Mouse (Mus musculus) limb, embryonic 14.5 days (tissue): ENCODE measurements around the gene Heatr5a. TPM values are rescaled to one million over a fixed set of nuclear protein-coding genes. Genes with fewer than 3 reads are reported as not detected.

Experiments used
- ATAC-seq: fragments of 200-750 bp; cut with Nextera tagmentation; 2 replicates; pipeline ENCODE4 v1.8.0; 2017; ENCODE audit warnings: low read depth, moderate number of reproducible peaks, moderate TSS enrichment; ENCODE audit not compliant: low FRiP score
- DNase-seq: peaks from one replicate; pipeline ENCODE4 v3.0.0-alpha.2; 2015; ENCODE audit warnings: low spot score
- H3K27ac ChIP-seq: fragments of 300-500 bp; sonication (generic); replicated peaks from 2 replicates; pipeline ENCODE4 v1.5.1; 2014; ENCODE audit warnings: low read depth, mild to moderate bottlenecking, low read length, moderate library complexity, mixed read lengths
- H3K27me3 ChIP-seq: fragments of 300-500 bp; sonication (generic); 2 replicates; pipeline ENCODE4 v1.6.1; 2014; ENCODE audit warnings: low read length, mixed read lengths; ENCODE audit not compliant: control insufficient read depth, insufficient read depth
- H3K36me3 ChIP-seq: fragments of 300-500 bp; sonication (generic); 2 replicates; pipeline ENCODE4 v1.6.1; 2014; ENCODE audit warnings: mild to moderate bottlenecking, low read length, moderate library complexity, mixed read lengths; ENCODE audit not compliant: control insufficient read depth, insufficient read depth
- H3K4me1 ChIP-seq: fragments of 300-500 bp; sonication (generic); 2 replicates; pipeline ENCODE4 v1.6.1; 2014; ENCODE audit warnings: antibody characterized with exemption, low read length, mixed read lengths; ENCODE audit not compliant: control insufficient read depth, insufficient read depth
- H3K4me2 ChIP-seq: fragments of 300-500 bp; sonication (generic); replicated peaks from 2 replicates; pipeline ENCODE4 v1.6.1; 2014; ENCODE audit warnings: low read depth, mild to moderate bottlenecking, low read length, moderate library complexity; ENCODE audit not compliant: severe bottlenecking
- H3K4me3 ChIP-seq: fragments of 300-500 bp; sonication (generic); replicated peaks from 2 replicates; pipeline ENCODE4 v1.5.1; 2014; ENCODE audit warnings: low read length
- H3K9ac ChIP-seq: fragments of 300-500 bp; sonication (generic); 2 replicates; pipeline ENCODE4 v1.6.1; 2014; ENCODE audit warnings: mild to moderate bottlenecking, low read depth, low read length, moderate library complexity; ENCODE audit not compliant: severe bottlenecking
- H3K9me3 ChIP-seq: fragments of 300-500 bp; sonication (generic); 2 replicates; pipeline ENCODE4 v1.6.1; 2016; ENCODE audit warnings: low read length; ENCODE audit not compliant: control insufficient read depth
- POLR2A ChIP-seq: fragments of 200-500 bp; IDR thresholded peaks from 2 replicates; pipeline ENCODE4 v1.8.0; 2012; ENCODE audit warnings: inconsistent platforms, mild to moderate bottlenecking, moderate library complexity, borderline replicate concordance; ENCODE audit not compliant: insufficient read depth, insufficient read length; ENCODE audit errors: extremely low read depth
- WGBS: fragments of 180-500 bp; shearing (Covaris S2); extraction: QIAGEN DNeasy Blood & Tissue Kit; methylation state at CpG from one replicate; pipeline ENCODE4 v1.1.7; 2014; 5-methylcytosine and 5-hydroxymethylcytosine counted together
- polyA plus RNA-seq, 2 experiments: library from polyadenylated mRNA; depleted of rRNA in 1 of 2; stranded (reverse) in 1 of 2; unstranded in 1 of 2; fragments of >200 nt; fragmentation: Nextera tagmentation in 1 of 2; extraction: Ambion mirVana in 1 of 2; gene quantifications; 2 replicates each; pipeline versions ENCODE4 v1.2.1 to v1.2.3; 2012 to 2014

Gene Heatr5a
- polyA plus RNA-seq, 2 experiments: 14.7 to 24.8 TPM

DNA sequence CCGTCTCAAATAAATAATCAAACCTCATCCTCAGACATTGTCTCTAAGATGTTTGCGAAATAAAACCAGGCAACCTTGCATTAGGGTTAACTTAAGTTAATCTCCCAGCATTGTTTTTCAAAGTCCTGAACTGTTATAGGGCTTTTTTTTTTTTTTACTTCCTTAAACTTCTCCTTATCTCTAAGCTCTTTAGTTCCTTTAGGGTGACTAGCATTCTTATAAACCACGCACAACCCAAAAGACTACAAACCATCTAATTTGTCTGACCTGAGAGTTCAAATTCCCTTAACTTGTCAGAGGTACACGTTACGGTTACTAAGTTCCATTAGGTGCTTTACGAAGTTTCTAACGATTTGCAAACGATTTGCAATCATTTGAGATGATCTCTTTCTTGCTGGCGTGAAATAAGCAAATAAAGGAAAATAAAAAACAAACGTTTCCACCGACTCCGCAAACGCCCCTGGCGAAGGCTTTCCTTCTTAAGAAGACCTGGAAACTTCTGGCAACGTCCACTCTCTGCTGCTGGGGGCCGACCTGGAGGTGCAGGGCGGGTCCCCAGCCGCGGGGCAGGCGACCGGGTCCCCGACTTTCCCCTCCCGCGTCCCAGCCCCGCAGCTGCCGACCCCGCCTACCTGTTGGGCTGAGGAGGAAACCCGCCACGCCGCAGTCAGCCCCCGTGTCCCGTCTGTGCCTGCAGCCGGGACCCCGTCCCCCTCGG, 610 bp downstream of the Heatr5a start:
- ATAC-seq (no peak; the same call in 1 of the 2 replicates), DNase-seq (no peak)
- Histone ChIP-seq H3K27ac (peak overlapping the region; percentile 91), H3K4me3 (peak overlapping the region; percentile 97), H3K9me3 (0 out of 2 replicates have a peak, but pooled peaks cover 4% of the 10 kb centered on the region), H3K4me2 (peak overlapping the region; percentile 66), H3K9ac (peak overlapping the region; percentile 91), H3K36me3 (no peaks in the 10 kb centered on the region), H3K4me1 (no peaks in the 10 kb centered on the region), H3K27me3 (no peaks in the 10 kb centered on the region)
- WGBS: 2% methylated on average over 34 of the region's 35 CpGs
- TF ChIP-seq POLR2A: no peak

DNA sequence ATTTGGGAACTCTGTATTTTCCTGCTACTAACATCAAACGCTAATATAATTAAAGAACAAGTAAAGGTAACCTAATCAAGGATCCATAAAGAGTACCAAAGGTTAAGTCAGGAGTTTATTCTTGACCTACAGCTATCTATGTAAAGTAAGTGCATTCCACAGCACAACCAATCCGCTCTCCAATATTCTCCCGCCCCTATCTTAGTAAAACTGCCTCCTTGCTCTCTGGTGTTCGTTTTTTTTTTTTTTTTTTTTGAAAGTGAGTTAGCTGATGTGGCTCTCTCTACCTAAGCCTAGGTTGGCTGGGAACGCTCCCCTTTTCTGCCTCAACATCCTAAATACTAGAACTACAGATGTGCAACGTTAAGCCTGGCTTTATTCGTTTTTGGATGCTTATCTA, 1.2 kb downstream of the Heatr5a start:
- H3K27me3 ChIP-seq: no peaks in the 10 kb centered on the region
- WGBS: 12% methylated on average over 7 of the region's 7 CpGs
- H3K4me1 ChIP-seq: no peaks in the 10 kb centered on the region
- no peak for TF ChIP-seq POLR2A
- DNase-seq (no peak), ATAC-seq (no peak)
- peak overlapping the region; percentile 97 for H3K4me3 ChIP-seq
- H3K4me2 ChIP-seq: peak overlapping the region; percentile 66
- 0 out of 2 replicates have a peak, but pooled peaks cover 4% of the 10 kb centered on the region for H3K9me3 ChIP-seq
- H3K9ac ChIP-seq: peak overlapping the region; percentile 91
- H3K27ac ChIP-seq: no peak overlapping the region
- H3K36me3 ChIP-seq: no peaks in the 10 kb centered on the region

DNA sequence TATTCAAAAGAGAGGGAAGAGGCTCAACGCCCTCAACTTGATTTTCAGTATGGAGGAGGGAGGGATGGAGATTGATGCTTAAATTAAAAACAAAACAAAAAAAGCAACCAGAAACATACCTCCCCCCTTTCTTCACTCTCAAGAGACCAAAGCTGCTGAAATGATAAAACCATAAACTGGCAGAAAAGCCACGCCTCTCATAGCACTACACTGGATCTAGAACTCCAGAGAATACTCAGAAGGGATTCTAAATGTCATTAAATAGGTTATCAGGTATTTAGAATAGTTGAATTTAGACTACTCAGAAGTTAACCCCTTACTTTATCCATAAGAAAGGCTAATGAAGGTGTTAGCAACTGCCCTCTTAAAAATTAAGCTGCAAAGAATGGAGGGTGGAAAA, 2.0 kb downstream of the Heatr5a start:
- TF ChIP-seq POLR2A: no peak
- H3K4me2 ChIP-seq: 0 out of 2 replicates have a peak overlapping the region, but pooled peaks have one; percentile 66
- H3K27me3 ChIP-seq: no peaks in the 10 kb centered on the region
- WGBS: 87% methylated on average over 2 of the region's 2 CpGs
- H3K27ac ChIP-seq: no peak overlapping the region
- H3K9ac ChIP-seq: no peak overlapping the region
- no peak overlapping the region for H3K4me3 ChIP-seq
- DNase-seq: no peak
- no peak for ATAC-seq
- no peaks in the 10 kb centered on the region for H3K36me3 ChIP-seq
- 0 out of 2 replicates have a peak, but pooled peaks cover 4% of the 10 kb centered on the region for H3K9me3 ChIP-seq
- H3K4me1 ChIP-seq: no peaks in the 10 kb centered on the region

DNA sequence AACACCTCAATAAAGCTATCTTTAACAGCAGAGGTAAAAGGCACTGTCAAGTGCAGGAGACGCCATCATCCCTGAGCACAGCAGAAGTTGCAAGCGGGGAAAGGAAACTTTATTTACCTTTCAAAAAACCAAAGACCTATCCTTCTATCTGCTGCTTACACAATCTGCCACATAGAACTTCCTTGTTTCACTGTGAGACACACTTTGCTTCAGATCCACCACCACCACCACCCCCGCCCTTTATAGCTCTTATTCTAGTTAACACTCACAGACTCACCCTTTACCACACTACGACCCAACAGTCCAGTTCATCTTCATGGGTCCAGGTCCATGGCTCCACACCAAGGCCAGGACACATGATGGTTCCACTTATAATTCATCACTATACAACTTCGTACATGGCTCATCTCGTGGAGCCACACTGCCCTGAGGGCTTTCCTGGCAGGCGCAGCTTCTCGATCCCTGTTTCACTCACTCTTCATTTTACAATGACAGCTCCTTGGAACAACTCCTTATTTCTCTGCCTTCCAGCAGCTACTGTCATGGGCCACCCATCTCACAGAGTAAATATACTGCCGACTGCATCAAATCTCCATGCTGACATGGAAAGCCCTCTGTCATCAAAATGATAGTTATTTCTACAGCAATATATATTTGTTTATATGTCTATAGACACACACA, 3.1 kb downstream of the Heatr5a start:
- Histone ChIP-seq H3K4me1 (no peaks in the 10 kb centered on the region), H3K4me2 (no peak overlapping the region), H3K9me3 (0 out of 2 replicates have a peak, but pooled peaks cover 4% of the 10 kb centered on the region), H3K27ac (no peak overlapping the region), H3K36me3 (no peaks in the 10 kb centered on the region), H3K27me3 (no peaks in the 10 kb centered on the region), H3K9ac (no peak overlapping the region), H3K4me3 (no peak overlapping the region)
- 81% methylated on average over 9 of the region's 9 CpGs for WGBS
- no peak for DNase-seq
- no peak for ATAC-seq
- no peak for TF ChIP-seq POLR2A

DNA sequence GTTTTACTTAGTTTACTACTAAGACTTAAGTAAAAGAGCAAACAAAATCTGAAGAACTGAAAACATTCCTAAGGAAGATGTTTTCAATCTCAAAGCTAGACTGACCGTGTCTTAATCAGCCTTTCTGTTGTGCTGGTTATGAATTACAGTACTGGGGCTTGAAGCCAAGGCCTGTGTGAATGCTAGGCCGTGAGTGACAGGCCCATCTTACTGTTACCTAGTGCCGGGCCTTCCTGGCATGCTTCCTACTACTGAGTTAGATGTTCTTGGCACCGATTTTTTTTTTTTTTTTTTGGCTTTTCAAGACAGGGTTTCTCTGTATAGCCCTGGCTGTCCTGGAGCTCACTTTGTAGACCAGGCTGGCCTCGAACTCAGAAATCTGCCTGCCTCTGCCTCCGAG, 13.5 kb downstream of the Heatr5a start:
- Histone ChIP-seq H3K36me3 (peaks cover 65% of the 10 kb centered on the region), H3K27ac (no peak overlapping the region), H3K4me2 (no peak overlapping the region), H3K4me3 (no peak overlapping the region), H3K9ac (no peak overlapping the region), H3K27me3 (no peaks in the 10 kb centered on the region), H3K4me1 (no peaks in the 10 kb centered on the region), H3K9me3 (no peaks in the 10 kb centered on the region)
- ATAC-seq (no peak), DNase-seq (no peak)
- no peak for TF ChIP-seq POLR2A
- 90% methylated on average over 6 of the region's 6 CpGs for WGBS
